Mouse (Mus musculus) hindbrain, embryonic 16.5 days (tissue): ENCODE measurements around the gene Acadvl. TPM values are rescaled to one million over a fixed set of nuclear protein-coding genes. Genes with fewer than 3 reads are reported as not detected.

Source experiments
- ATAC-seq: fragments of 200-750 bp; cut with Nextera tagmentation; 2 replicates; pipeline ENCODE4 v1.8.0; 2017; ENCODE audit warnings: moderate TSS enrichment, moderate library complexity
- H3K27ac ChIP-seq: fragments of 300-500 bp; sonication (generic); 2 replicates; pipeline ENCODE4 v1.5.1; 2014; ENCODE audit warnings: low read depth, mild to moderate bottlenecking, control low read depth, low read length, moderate library complexity
- H3K27me3 ChIP-seq: fragments of 300-500 bp; sonication (generic); replicated peaks from 2 replicates; pipeline ENCODE4 v1.6.1; 2014; ENCODE audit warnings: low read length; ENCODE audit not compliant: control insufficient read depth, insufficient read depth
- H3K36me3 ChIP-seq: fragments of 300-500 bp; sonication (generic); 2 replicates; pipeline ENCODE4 v1.6.1; 2014; ENCODE audit warnings: mild to moderate bottlenecking, low read length, moderate library complexity, mixed read lengths; ENCODE audit not compliant: control insufficient read depth, insufficient read depth
- H3K4me1 ChIP-seq: fragments of 300-500 bp; sonication (generic); 2 replicates; pipeline ENCODE4 v1.6.1; 2014; ENCODE audit warnings: low read depth, low read length; ENCODE audit not compliant: control insufficient read depth, insufficient read depth
- H3K4me2 ChIP-seq: fragments of 300-500 bp; sonication (generic); 2 replicates; pipeline ENCODE4 v1.6.1; 2014; ENCODE audit warnings: mild to moderate bottlenecking, low read length, control low read depth, moderate library complexity
- H3K4me3 ChIP-seq: fragments of 300-500 bp; sonication (generic); 2 replicates; pipeline ENCODE4 v1.5.1; 2014; ENCODE audit warnings: mild to moderate bottlenecking, low read length, control low read depth, moderate library complexity
- H3K9ac ChIP-seq: fragments of 300-500 bp; sonication (generic); 2 replicates; pipeline ENCODE4 v1.6.1; 2014; ENCODE audit warnings: low read depth, mild to moderate bottlenecking, control low read depth, low read length, moderate library complexity
- H3K9me3 ChIP-seq: fragments of 300-500 bp; sonication (generic); 2 replicates; pipeline ENCODE4 v1.6.1; 2014; ENCODE audit warnings: mild to moderate bottlenecking, low read length, moderate library complexity; ENCODE audit not compliant: control insufficient read depth
- WGBS: fragments of 180-500 bp; shearing (Covaris S2); extraction: QIAGEN DNeasy Blood & Tissue Kit; methylation state at CpG from one replicate; pipeline ENCODE4 v1.1.7; 2014; 5-methylcytosine and 5-hydroxymethylcytosine counted together
- polyA plus RNA-seq: library from polyadenylated mRNA; unstranded; fragments of >200 nt; fragmentation: Nextera tagmentation; extraction: Ambion mirVana; gene quantifications from 2 replicates; pipeline ENCODE4 v1.2.1, GENCODE M21; 2015

Acadvl gene
- polyA plus RNA-seq, 1 experiment from 2014 or later = 66.6 TPM

GRCm38 (mm10) chr11:70012931-70013330, 2.3 kb downstream of the Acadvl start:
- no peak overlapping the region for H3K27ac ChIP-seq
- H3K9ac ChIP-seq = no peak overlapping the region
- 89% methylated on average over 9 of the region's 9 CpGs for WGBS
- no peaks in the 10 kb centered on the region for H3K27me3 ChIP-seq
- peaks cover 15% of the 10 kb centered on the region for H3K4me1 ChIP-seq
- ATAC-seq = no peak
- H3K36me3 ChIP-seq = peaks cover 48% of the 10 kb centered on the region
- H3K4me3 ChIP-seq = no peak overlapping the region
- no peak overlapping the region for H3K4me2 ChIP-seq
- no peaks in the 10 kb centered on the region for H3K9me3 ChIP-seq

- 75% methylated on average over 10 of the region's 10 CpGs for WGBS
- H3K9ac ChIP-seq = no peak overlapping the region
- ATAC-seq = no peak
These were observed 4.2 kb downstream of the Acadvl start for GRCm38 (mm10) chr11:70010961-70011360.

GRCm38 (mm10) chr11:70010548-70010947, 4.7 kb downstream of the Acadvl start:
- peaks cover 7% of the 10 kb centered on the region for H3K4me1 ChIP-seq
- ATAC-seq = no peak
- WGBS = 88% methylated on average over 10 of the region's 12 CpGs
- no peaks in the 10 kb centered on the region for H3K27me3 ChIP-seq
- H3K4me2 ChIP-seq = no peak overlapping the region
- H3K4me3 ChIP-seq = no peak overlapping the region
- no peak overlapping the region for H3K9ac ChIP-seq
- H3K27ac ChIP-seq = no peak overlapping the region
- peaks cover 69% of the 10 kb centered on the region for H3K36me3 ChIP-seq
- H3K9me3 ChIP-seq = no peaks in the 10 kb centered on the region

More at GRCm38 (mm10) chr11:70010961-70011360, 4.2 kb downstream of the Acadvl start:
- H3K36me3 ChIP-seq = peaks cover 66% of the 10 kb centered on the region
- no peak overlapping the region for H3K4me3 ChIP-seq
- no peaks in the 10 kb centered on the region for H3K27me3 ChIP-seq
- peaks cover 7% of the 10 kb centered on the region for H3K4me1 ChIP-seq
- no peak overlapping the region for H3K4me2 ChIP-seq
- no peak overlapping the region for H3K27ac ChIP-seq
- no peaks in the 10 kb centered on the region for H3K9me3 ChIP-seq

GRCm38 (mm10) chr11:70010033-70010432, 5.2 kb downstream of the Acadvl start:
- ATAC-seq = no peak
- peaks cover 69% of the 10 kb centered on the region for H3K36me3 ChIP-seq
- WGBS = 94% methylated on average over 6 of the region's 6 CpGs
- H3K27ac ChIP-seq = no peak overlapping the region
- no peak overlapping the region for H3K4me3 ChIP-seq
- no peak overlapping the region for H3K9ac ChIP-seq
- H3K4me1 ChIP-seq = peaks cover 7% of the 10 kb centered on the region
- no peak overlapping the region for H3K4me2 ChIP-seq
- no peaks in the 10 kb centered on the region for H3K27me3 ChIP-seq
- H3K9me3 ChIP-seq = no peaks in the 10 kb centered on the region

- no peak overlapping the region for H3K27ac ChIP-seq
- no peak overlapping the region for H3K9ac ChIP-seq
- no peaks in the 10 kb centered on the region for H3K9me3 ChIP-seq
- no peak for ATAC-seq
- peaks cover 25% of the 10 kb centered on the region for H3K4me1 ChIP-seq
- no peak overlapping the region for H3K4me2 ChIP-seq
- peaks cover 50% of the 10 kb centered on the region for H3K36me3 ChIP-seq
- 58% methylated on average over 5 of the region's 5 CpGs for WGBS
- H3K4me3 ChIP-seq = no peak overlapping the region
- no peaks in the 10 kb centered on the region for H3K27me3 ChIP-seq
These were observed 9.7 kb downstream of the Acadvl start for GRCm38 (mm10) chr11:70005521-70005920.

- ATAC-seq = no peak
- Histone ChIP-seq H3K9me3 (no peaks in the 10 kb centered on the region), H3K36me3 (peaks cover 38% of the 10 kb centered on the region), H3K4me3 (peak overlapping the region; percentile 75; the same call in 1 of the 2 replicates), H3K27me3 (no peaks in the 10 kb centered on the region), H3K9ac (no peak overlapping the region), H3K4me1 (peaks cover 32% of the 10 kb centered on the region), H3K27ac (no peak overlapping the region), H3K4me2 (peak overlapping the region; percentile 95)
- WGBS = 87% methylated on average over 2 of the region's 2 CpGs
These were observed 12.7 kb downstream of the Acadvl start for GRCm38 (mm10) chr11:70002471-70002870.

- Histone ChIP-seq H3K4me1 (peaks cover 34% of the 10 kb centered on the region), H3K9me3 (no peaks in the 10 kb centered on the region), H3K27ac (no peak overlapping the region), H3K9ac (no peak overlapping the region), H3K27me3 (no peaks in the 10 kb centered on the region), H3K4me2 (peak overlapping the region; percentile 95), H3K36me3 (peaks cover 32% of the 10 kb centered on the region), H3K4me3 (peak overlapping the region; percentile 75)
- no peak for ATAC-seq
These were observed 13.3 kb downstream of the Acadvl start for GRCm38 (mm10) chr11:70001865-70002264.

GRCm38 (mm10) chr11:70001159-70001558, 14.1 kb downstream of the Acadvl start:
- 11% methylated on average over 8 of the region's 8 CpGs for WGBS
- no peak for ATAC-seq
- Histone ChIP-seq H3K9me3 (no peaks in the 10 kb centered on the region), H3K27me3 (no peaks in the 10 kb centered on the region), H3K4me3 (peak overlapping the region; percentile 75), H3K36me3 (peaks cover 27% of the 10 kb centered on the region), H3K4me2 (peak overlapping the region; percentile 95), H3K27ac (peak overlapping the region; percentile 98), H3K9ac (peak overlapping the region; percentile 90), H3K4me1 (peaks cover 34% of the 10 kb centered on the region)

GRCm38 (mm10) chr11:70000396-70000898, 14.8 kb downstream of the Acadvl start, which contains the start of gene Dvl2:
TSS of gene Dvl2 (plus strand) at chr11:70000595.
- H3K4me3 ChIP-seq = peak within 1 kb of the TSS; percentile 75
- peaks cover 22% of the 10 kb centered on the region for H3K36me3 ChIP-seq
- WGBS = under 1% methylated on average over 48 of the region's 48 CpGs
- ATAC-seq = peak; percentile 70
- H3K4me2 ChIP-seq = peak within 1 kb of the TSS; percentile 95
- no peaks in the 10 kb centered on the region for H3K9me3 ChIP-seq
- H3K27me3 ChIP-seq = no peaks in the 10 kb centered on the region
- H3K9ac ChIP-seq = peak within 1 kb of the TSS; percentile 90
- peak within 1 kb of the TSS; percentile 98 for H3K27ac ChIP-seq
- H3K4me1 ChIP-seq = peaks cover 34% of the 10 kb centered on the region
